Mouse (Mus musculus): ENCODE measurements around the gene Lamtor3.

DNA sequence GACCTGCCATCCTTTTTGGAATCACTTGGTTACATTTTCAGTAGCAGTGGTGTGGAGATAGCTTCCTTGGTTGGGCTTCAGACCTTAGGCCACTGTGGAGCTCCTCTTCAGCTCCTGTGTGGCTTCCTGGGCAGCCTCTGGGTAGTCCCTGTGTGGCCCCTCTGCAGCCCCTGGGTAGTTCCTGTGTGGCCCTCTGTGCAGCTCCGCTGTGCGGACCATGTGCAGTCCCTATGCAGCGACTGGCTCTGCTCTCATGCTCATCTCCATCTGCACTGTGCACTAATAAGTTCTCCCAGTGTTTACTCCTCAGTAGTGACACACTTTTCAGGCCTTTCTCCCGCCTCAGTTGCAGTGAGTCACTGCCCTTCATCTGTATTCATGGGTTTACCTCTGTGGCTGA, 26.2 kb upstream of the Lamtor3 start:
- TF ChIP-seq CTCF (IDR thresholded peaks at IDR 0.05; ENCODE audit: low read depth) (no peak), EP300 (IDR thresholded peaks at IDR 0.05; ENCODE audit: low read depth) (no peak)
